Mouse (Mus musculus) MEL (cell line): ENCODE results near the gene Ccdc34. TPM values are rescaled to one million over a fixed set of nuclear protein-coding genes. Genes with fewer than 3 reads are reported as not detected.

Experiments
- DNase-seq: peaks from one replicate; pipeline ENCODE4 v3.0.0; 2011; ENCODE audit warnings: low read depth, low spot score
- H3K27ac ChIP-seq: 2 replicates; pipeline ENCODE4 v1.5.1; 2012; ENCODE audit warnings: low read depth, mild to moderate bottlenecking, control low read depth, low read length, moderate library complexity; ENCODE audit not compliant: control insufficient read depth
- H3K27me3 ChIP-seq, 2 experiments: fragments of 150-350 bp in 1 of 2; sonication (generic) in 1 of 2; 2 replicates each; pipeline ENCODE4 v1.6.1; 2012; ENCODE audit warnings: low read length in 2 of 2, mild to moderate bottlenecking in 2 of 2, improper control_type of control experiment in 1 of 2, moderate library complexity in 1 of 2; ENCODE audit not compliant: insufficient read depth in 2 of 2, control insufficient read depth in 1 of 2
- H3K36me3 ChIP-seq, 2 experiments: 2 replicates each; pipeline ENCODE4 v1.6.1; 2012 to 2014; ENCODE audit warnings: low read length in 2 of 2, improper control_type of control experiment in 1 of 2, inconsistent platforms in 1 of 2, mild to moderate bottlenecking in 1 of 2; ENCODE audit not compliant: insufficient read depth in 2 of 2, control insufficient read depth in 1 of 2
- H3K4me1 ChIP-seq, 2 experiments: fragments of 150-350 bp in 1 of 2; sonication (generic) in 1 of 2; 2 replicates each; pipeline ENCODE4 v1.6.1; 2012; ENCODE audit warnings: low read length in 2 of 2, improper control_type of control experiment in 1 of 2, mild to moderate bottlenecking in 1 of 2; ENCODE audit not compliant: insufficient read depth in 2 of 2, control insufficient read depth in 1 of 2
- H3K4me3 ChIP-seq, 2 experiments: fragments of 150-350 bp in 1 of 2; sonication (generic) in 1 of 2; 2 replicates each; pipeline ENCODE4 v1.5.1; 2012; ENCODE audit warnings: low read depth in 2 of 2, low read length in 2 of 2, mild to moderate bottlenecking in 2 of 2, moderate library complexity in 2 of 2, control low read depth in 1 of 2, improper control_type of control experiment in 1 of 2; ENCODE audit not compliant: control insufficient read depth in 1 of 2, insufficient read depth in 1 of 2
- H3K79me2 ChIP-seq: 2 replicates; pipeline ENCODE4 v1.6.1; 2012; ENCODE audit warnings: mild to moderate bottlenecking, low read length, moderate library complexity; ENCODE audit not compliant: control insufficient read depth, poor library complexity, insufficient read depth
- H3K9ac ChIP-seq: 2 replicates; pipeline ENCODE4 v1.6.1; 2012; ENCODE audit warnings: low read depth, mild to moderate bottlenecking, control low read depth, low read length, moderate library complexity; ENCODE audit not compliant: control insufficient read depth, poor library complexity, severe bottlenecking
- H3K9me3 ChIP-seq: fragments of 150-350 bp; sonication (generic); replicated peaks from 2 replicates; pipeline ENCODE4 v1.6.1; 2012; ENCODE audit warnings: mild to moderate bottlenecking, low read length, improper control_type of control experiment, moderate library complexity; ENCODE audit not compliant: insufficient read depth
- CTCF ChIP-seq, 3 experiments: IDR thresholded peaks in 2 of 3; conservative IDR thresholded peaks in 1 of 3; 2 replicates each; pipeline ENCODE4 v1.5.1; 2011 to 2012; ENCODE audit warnings: low read length in 3 of 3, low read depth in 2 of 3, mild to moderate bottlenecking in 2 of 3, improper control_type of control experiment in 1 of 3, inconsistent platforms in 1 of 3, mixed read lengths in 1 of 3, moderate library complexity in 1 of 3; ENCODE audit not compliant: control insufficient read depth in 1 of 3, insufficient read depth in 1 of 3, poor library complexity in 1 of 3, severe bottlenecking in 1 of 3
- ELF1 ChIP-seq: IDR thresholded peaks from 2 replicates; pipeline ENCODE4 v1.6.1; 2014; ENCODE audit warnings: low read depth, mild to moderate bottlenecking, inconsistent platforms, low read length, improper control_type of control experiment, moderate library complexity
- ETS1 ChIP-seq: IDR thresholded peaks from 2 replicates; pipeline ENCODE4 v1.6.1; 2012; ENCODE audit warnings: low read depth, mild to moderate bottlenecking, inconsistent platforms, low read length, improper control_type of control experiment, moderate library complexity
- GATA1 ChIP-seq: IDR thresholded peaks from 2 replicates; pipeline ENCODE4 v1.6.1; 2011; ENCODE audit warnings: low read depth, low read length, improper control_type of control experiment
- HCFC1 ChIP-seq: IDR thresholded peaks from 2 replicates; pipeline ENCODE4 v1.6.1; 2012; ENCODE audit warnings: low read depth, mild to moderate bottlenecking, inconsistent platforms, low read length, improper control_type of control experiment, moderate library complexity
- MAFK ChIP-seq: IDR thresholded peaks from 2 replicates; pipeline ENCODE4 v1.6.1; 2011; ENCODE audit warnings: low read depth, mild to moderate bottlenecking, low read length, improper control_type of control experiment, borderline replicate concordance
- MAZ ChIP-seq: IDR thresholded peaks from 2 replicates; pipeline ENCODE4 v1.6.1; 2012; ENCODE audit warnings: low read depth, mild to moderate bottlenecking, inconsistent platforms, low read length, improper control_type of control experiment
- MXI1 ChIP-seq: IDR thresholded peaks from 2 replicates; pipeline ENCODE4 v1.6.1; 2011; ENCODE audit warnings: mild to moderate bottlenecking, low read depth, low read length, improper control_type of control experiment
- MYB ChIP-seq: IDR thresholded peaks from 2 replicates; pipeline ENCODE4 v1.6.1; 2011; ENCODE audit warnings: mild to moderate bottlenecking, low read depth, low read length, improper control_type of control experiment
- MYC ChIP-seq: IDR thresholded peaks from 2 replicates; pipeline ENCODE4 v1.6.1; 2011; ENCODE audit warnings: low read depth, mild to moderate bottlenecking, low read length, improper control_type of control experiment, moderate library complexity
- NELFE ChIP-seq: IDR thresholded peaks from 2 replicates; pipeline ENCODE4 v1.6.1; 2011; ENCODE audit warnings: low read depth, low read length, improper control_type of control experiment
- NRF1 ChIP-seq: IDR thresholded peaks from 2 replicates; pipeline ENCODE4 v1.6.1; 2014; ENCODE audit warnings: low read depth, mild to moderate bottlenecking, inconsistent platforms, low read length, improper control_type of control experiment, moderate library complexity; ENCODE audit not compliant: poor library complexity, insufficient read depth, severe bottlenecking
- POLR2A ChIP-seq, 2 experiments: IDR thresholded peaks; 2 replicates each; pipeline ENCODE4 v1.6.1; 2011 to 2012; ENCODE audit warnings: low read length in 2 of 2, mild to moderate bottlenecking in 2 of 2, control low read depth in 1 of 2, improper control_type of control experiment in 1 of 2, low read depth in 1 of 2, moderate library complexity in 1 of 2; ENCODE audit not compliant: control insufficient read depth in 1 of 2, insufficient read depth in 1 of 2, poor library complexity in 1 of 2
- POLR2AphosphoS2 ChIP-seq: IDR thresholded peaks from 2 replicates; pipeline ENCODE4 v1.6.1; 2011; ENCODE audit warnings: low read length, improper control_type of control experiment
- SIN3A ChIP-seq: IDR thresholded peaks from 2 replicates; pipeline ENCODE4 v1.6.1; 2012; ENCODE audit warnings: low read length, improper control_type of control experiment, inconsistent platforms
- SMC3 ChIP-seq: IDR thresholded peaks from 2 replicates; pipeline ENCODE4 v1.6.1; 2011; ENCODE audit warnings: low read depth, low read length, improper control_type of control experiment
- TAL1 ChIP-seq: IDR thresholded peaks from 2 replicates; pipeline ENCODE4 v1.6.1; 2012; ENCODE audit warnings: mild to moderate bottlenecking, inconsistent platforms, low read length, moderate library complexity, mixed read lengths
- TBP ChIP-seq: IDR thresholded peaks from 2 replicates; pipeline ENCODE4 v1.8.0; 2011; ENCODE audit warnings: low read depth, low read length, improper control_type of control experiment
- USF2 ChIP-seq, 2 experiments: IDR thresholded peaks; 2 replicates each; pipeline ENCODE4 v1.6.1; 2011 to 2012; ENCODE audit warnings: improper control_type of control experiment in 2 of 2, low read length in 2 of 2, borderline replicate concordance in 1 of 2, inconsistent platforms in 1 of 2, low read depth in 1 of 2, mild to moderate bottlenecking in 1 of 2; ENCODE audit not compliant: insufficient read depth in 1 of 2
- ZC3H11A ChIP-seq: IDR thresholded peaks from 2 replicates; pipeline ENCODE4 v1.6.1; 2012; ENCODE audit warnings: low read depth, mild to moderate bottlenecking, inconsistent platforms, low read length, improper control_type of control experiment
- polyA plus RNA-seq, 2 experiments: library from polyadenylated mRNA; stranded (reverse) in 1 of 2; unstranded in 1 of 2; fragments of >175 nt in 1 of 2; fragments of >200 nt in 1 of 2; gene quantifications; 2 replicates each; pipeline versions ENCODE4 v1.2.1 to v1.2.4; 2012; ENCODE audit warnings: low replicate concordance in 2 of 2, low read depth in 1 of 2; ENCODE audit not compliant: insufficient read length in 2 of 2, insufficient read depth in 1 of 2, missing spikeins in 1 of 2
- total RNA-seq: library from RNA; depleted of rRNA; stranded (reverse); fragments of 300-350 nt; gene quantifications from 2 replicates; pipeline ENCODE4 v1.2.3, GENCODE M21; 2012

The Ccdc34 gene
- total and polyA plus RNA-seq, 3 experiments, result 14.1 to 39.0 TPM; not detected in 1

- DNase-seq, result no peak
- Histone ChIP-seq H3K9ac (no peak overlapping the region), H3K4me1 (no peaks in the 10 kb centered on the region), H3K79me2 (no peaks in the 10 kb centered on the region), H3K4me3 (no peak overlapping the region), H3K27me3 (no peaks in the 10 kb centered on the region), H3K36me3 (no peaks in the 10 kb centered on the region), H3K27ac (no peak overlapping the region), H3K9me3 (no peaks in the 10 kb centered on the region)
- TF ChIP-seq MYC (no peak), ELF1 (no peak), CTCF (IDR thresholded peaks at IDR 0.05 in 2 of 3, conservative IDR thresholded peaks at IDR 0.05 in 1 of 3; ENCODE audit: control insufficient read depth in 1 of 3, insufficient read depth in 1 of 3, low read depth in 2 of 3, low read length in 3 of 3, poor library complexity in 1 of 3, severe bottlenecking in 1 of 3) (no peak), ETS1 (no peak), SMC3 (no peak), USF2 (IDR thresholded peaks at IDR 0.05; ENCODE audit: borderline replicate concordance in 1 of 2, insufficient read depth in 1 of 2, low read depth in 1 of 2, low read length in 2 of 2) (no peak), SIN3A (no peak), TAL1 (no peak), POLR2AphosphoS2 (no peak), ZC3H11A (no peak), NRF1 (no peak), POLR2A (IDR thresholded peaks at IDR 0.05; ENCODE audit: control insufficient read depth in 1 of 2, insufficient read depth in 1 of 2, low read depth in 1 of 2, low read length in 2 of 2, poor library complexity in 1 of 2) (no peak), NELFE (no peak), TBP (no peak)
Measured at GRCm38 (mm10) chr2:110180316-110180670, 162.7 kb downstream of the Ccdc34 start.

- DNase-seq, result no peak
- H3K4me1 ChIP-seq, result no peaks in the 10 kb centered on the region
- TF ChIP-seq USF2 (IDR thresholded peaks at IDR 0.05; ENCODE audit: borderline replicate concordance in 1 of 2, insufficient read depth in 1 of 2, low read depth in 1 of 2, low read length in 2 of 2) (no peak), MAFK (no peak), MAZ (no peak), NRF1 (no peak), GATA1 (no peak), TBP (no peak), HCFC1 (no peak), POLR2A (IDR thresholded peaks at IDR 0.05; ENCODE audit: control insufficient read depth in 1 of 2, insufficient read depth in 1 of 2, low read depth in 1 of 2, low read length in 2 of 2, poor library complexity in 1 of 2) (no peak), MXI1 (no peak), MYB (no peak)
- TF ChIP-seq, all 39 proteins: peak for 0
- no peak overlapping the region for H3K9ac ChIP-seq
- H3K27ac ChIP-seq, result no peak overlapping the region
- no peak overlapping the region for H3K4me3 ChIP-seq
- no peaks in the 10 kb centered on the region for H3K36me3 ChIP-seq
- no peaks in the 10 kb centered on the region for H3K79me2 ChIP-seq
- H3K9me3 ChIP-seq, result no peaks in the 10 kb centered on the region
- H3K27me3 ChIP-seq, result no peaks in the 10 kb centered on the region
Measured at GRCm38 (mm10) chr2:110181666-110182065, 164.0 kb downstream of the Ccdc34 start.
